Mouse (Mus musculus) left cerebral cortex, adult 11 months (tissue): ENCODE data around the gene Evx2.

Source experiments
- DNase-seq: peaks from one replicate; pipeline ENCODE4 v3.0.0; 2022; ENCODE audit warnings: low spot score

Gene Evx2

DNA sequence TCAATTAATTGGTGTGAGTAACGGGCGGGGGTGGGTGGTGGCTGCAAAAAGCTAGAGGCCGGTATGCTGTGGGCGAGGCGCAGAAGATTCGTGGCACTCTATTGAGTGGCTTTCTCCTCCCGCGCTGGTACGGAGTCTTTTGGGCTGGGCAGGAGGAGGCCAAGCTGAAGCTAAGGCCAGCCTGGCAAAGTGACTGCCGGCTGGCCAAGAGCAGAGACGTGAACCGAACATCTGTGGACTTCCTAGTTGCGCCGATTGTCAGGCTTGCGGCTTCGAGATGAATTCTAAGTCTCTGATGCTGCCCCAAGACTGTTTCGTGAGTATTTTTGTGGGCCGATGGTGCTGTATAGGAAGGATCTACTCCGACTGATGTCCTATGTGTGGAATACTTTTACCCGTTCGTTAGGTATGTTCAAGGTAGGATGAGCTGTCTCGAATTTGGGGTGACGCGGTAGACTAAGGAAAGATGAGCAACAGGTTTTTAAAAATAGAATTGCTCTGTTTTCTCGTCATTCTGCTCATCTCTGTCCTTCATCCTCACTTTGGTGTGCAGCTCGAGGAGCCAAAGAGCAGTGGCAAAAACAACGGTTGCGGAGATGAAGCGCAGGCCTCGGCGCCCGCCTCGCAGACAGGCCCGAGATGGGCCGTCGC is 8.0 kb upstream of the Evx2 start:
- no peak for DNase-seq

DNA sequence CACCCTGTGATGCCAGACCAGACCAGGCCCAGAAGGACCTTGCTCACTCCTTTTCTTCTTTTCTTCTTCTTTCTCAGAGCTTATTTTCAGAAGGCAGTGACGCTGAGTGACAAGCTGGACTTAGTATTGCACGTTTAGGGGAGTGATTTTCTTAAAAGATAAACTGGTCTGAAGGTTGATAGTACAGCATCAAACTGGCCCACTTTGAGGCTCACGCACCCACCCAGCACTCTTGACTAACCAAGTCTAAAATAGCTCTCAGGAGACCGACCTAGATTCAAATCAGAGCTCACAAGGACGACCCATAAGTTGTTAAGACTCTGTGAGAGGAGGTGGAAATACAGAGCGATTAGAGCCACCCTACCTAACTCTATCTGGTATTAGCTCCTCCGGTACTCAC is 7.1 kb upstream of the Evx2 start:
- DNase-seq, result no peak

- no peak for DNase-seq
Measured at GRCm38 (mm10) chr2:74663291-74663925, 4.1 kb upstream of the Evx2 start.

- DNase-seq, result no peak
Measured at GRCm38 (mm10) chr2:74661685-74662084, 2.3 kb upstream of the Evx2 start.

GRCm38 (mm10) chr2:74660421-74661375 is 1.3 kb upstream of the Evx2 start:
- DNase-seq, result no peak

GRCm38 (mm10) chr2:74658667-74659371 is 538 bp downstream of the Evx2 start:
- DNase-seq, result no peak

DNA sequence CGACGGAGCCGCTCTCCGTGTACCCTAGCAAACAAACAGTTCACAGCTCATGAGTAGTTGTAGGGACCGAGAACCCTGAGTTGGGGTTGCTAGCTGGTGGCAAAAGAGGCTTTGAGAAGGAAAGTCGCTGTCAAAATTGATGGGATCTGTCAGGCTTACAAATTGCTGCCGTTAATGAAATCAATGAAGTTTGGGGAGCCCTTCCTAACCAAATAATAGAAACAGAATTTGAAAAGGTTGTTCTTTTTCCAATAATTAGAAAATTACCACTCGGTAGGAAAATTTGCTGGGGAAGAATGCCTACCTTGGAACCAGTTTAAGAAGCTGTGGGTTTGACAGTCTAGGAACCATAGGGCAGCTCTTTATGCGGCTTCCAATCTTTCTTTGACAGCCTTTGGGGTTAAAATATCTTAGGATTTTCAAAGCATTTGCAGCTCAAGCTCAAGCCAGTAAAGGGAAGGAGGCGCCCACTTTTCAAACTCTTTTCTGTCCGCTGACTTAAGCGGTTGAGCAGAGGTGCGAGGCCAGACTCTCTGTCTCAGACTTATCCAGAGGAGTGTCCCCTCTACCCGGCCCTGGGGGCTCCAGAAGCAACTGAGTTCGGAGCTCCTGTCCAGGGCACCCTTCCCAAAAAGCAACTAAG is 1.2 kb downstream of the Evx2 start:
- DNase-seq, result no peak

DNA sequence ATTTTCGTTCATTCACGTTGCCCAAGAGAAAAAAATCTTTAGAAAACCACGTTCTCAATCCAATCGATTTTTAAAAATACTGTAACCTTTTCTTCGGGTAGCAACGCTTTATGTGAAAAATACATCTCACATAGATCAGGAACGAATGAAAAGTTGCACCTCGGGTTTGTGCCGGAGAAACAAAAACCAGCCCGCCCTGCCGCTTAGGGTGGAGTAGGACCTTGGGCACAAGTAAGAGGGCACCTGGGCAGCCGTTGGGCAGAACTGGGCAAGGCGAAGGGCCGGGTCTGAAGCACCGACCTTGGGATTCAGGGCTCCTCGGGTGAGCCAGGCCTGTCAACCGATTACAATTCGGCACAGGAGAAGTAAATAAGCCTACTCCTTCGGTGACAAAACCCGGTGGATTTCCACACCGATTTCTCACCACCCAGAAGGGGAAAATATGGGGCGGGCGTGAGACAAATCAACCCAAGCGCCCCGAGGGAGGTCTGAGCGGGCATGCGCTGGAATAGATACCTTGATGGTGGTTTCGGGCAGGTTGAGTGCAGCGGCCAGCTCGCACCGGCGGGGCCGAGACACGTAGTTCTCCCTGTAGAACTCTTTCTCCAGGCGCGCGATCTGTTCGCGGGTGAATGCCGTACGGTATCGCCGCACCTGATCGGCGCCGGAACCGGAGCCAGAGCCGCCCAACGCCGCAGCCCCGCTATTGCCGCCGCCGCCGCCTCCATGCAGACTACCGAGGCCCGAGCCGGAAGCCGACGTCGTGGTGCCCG is 1.9 kb downstream of the Evx2 start:
- no peak for DNase-seq

GRCm38 (mm10) chr2:74656632-74657021 is 2.7 kb downstream of the Evx2 start:
- DNase-seq, result no peak

GRCm38 (mm10) chr2:74655821-74656631 is 3.3 kb downstream of the Evx2 start:
- no peak for DNase-seq

DNA sequence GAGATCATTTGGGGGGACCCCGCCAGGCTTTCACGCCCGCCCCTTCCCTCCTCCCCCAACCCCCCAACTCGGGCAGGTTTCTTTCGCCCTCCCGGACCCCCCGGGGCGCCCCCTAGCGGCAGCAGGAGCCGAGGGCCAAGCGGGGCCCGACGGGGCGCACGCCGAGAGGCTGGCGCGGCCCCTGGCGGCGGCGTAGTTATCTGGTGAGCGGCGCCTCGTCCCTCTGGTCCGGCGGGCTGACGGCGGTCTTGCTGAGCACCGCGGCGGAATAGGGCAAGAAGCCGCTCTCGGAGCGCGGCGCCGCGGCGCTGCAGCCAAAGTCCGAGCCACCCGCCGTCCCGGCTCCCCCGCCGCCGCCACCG is 4.0 kb downstream of the Evx2 start:
- DNase-seq, result no peak

DNA sequence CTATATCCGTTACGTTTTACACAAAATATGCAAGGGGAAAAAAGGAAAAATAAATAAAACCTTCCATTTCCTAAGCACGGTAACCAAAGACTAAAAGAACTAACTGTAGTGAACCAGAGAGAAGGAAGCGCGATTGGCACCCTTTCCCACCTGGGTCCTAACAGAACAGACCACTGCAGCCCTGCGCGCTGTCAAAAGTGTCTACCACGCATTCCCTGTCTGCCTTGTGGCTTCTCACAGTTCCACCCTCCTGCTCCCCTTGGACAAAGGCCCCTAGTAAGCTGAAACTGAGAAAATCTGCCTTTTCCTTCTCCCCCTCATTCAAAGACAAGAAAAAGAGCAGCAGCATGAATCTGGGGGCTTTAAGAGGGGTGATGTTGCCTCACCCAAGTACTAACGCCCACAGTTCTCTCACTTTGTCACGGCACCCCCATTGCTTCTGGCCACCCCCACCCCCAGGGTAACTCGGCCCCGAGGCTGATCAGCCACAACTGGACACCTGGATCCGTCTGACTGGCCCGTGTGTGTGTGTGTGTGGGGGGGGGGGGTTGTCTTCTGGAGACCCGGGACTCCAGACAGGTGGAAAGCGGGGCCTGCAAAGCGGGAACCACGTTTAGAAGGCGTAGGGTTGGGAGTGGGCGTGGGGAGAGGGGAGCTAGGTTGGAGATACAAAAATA is 4.5 kb downstream of the Evx2 start:
- no peak for DNase-seq

DNA sequence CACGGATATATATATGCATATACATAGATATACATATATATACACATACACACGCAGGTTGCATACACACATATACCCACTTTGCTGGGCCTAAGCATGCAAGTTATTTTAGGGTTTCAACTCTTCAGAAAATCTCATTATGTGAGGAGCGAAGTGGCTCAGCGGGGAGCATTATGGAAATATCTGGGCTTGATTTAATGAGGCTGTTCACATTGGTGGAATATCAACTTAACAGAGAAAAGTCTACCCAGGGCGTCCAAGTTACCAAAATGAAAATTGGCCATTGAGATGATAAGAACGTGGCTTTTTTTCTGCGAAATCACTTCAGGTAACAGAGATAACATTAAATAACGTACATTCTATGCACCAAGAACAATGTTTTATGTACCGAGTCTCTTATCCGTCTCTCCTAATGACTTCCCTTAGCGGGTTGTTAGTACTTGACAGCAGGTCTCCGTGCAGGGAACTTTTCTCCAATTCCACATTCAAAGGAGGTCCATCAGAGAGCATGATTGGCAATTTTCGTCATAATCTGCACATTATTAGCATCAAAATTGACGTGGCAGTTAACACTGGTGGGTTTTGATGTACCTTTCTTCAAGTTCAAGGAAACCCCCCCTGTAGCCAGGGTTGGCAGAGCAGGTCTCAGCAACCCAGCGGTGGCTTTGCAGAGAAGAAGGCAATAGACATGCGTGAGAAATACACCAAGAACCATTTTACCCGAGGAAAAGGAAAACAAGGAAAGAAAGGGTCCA is 5.4 kb downstream of the Evx2 start:
- no peak for DNase-seq

- no peak for DNase-seq
Measured at GRCm38 (mm10) chr2:74652996-74653340, 6.4 kb downstream of the Evx2 start.

- no peak for DNase-seq
Measured at GRCm38 (mm10) chr2:74647082-74647864, 12.1 kb downstream of the Evx2 start.

- no peak for DNase-seq
Measured at GRCm38 (mm10) chr2:74645631-74646030, 13.7 kb downstream of the Evx2 start.

DNA sequence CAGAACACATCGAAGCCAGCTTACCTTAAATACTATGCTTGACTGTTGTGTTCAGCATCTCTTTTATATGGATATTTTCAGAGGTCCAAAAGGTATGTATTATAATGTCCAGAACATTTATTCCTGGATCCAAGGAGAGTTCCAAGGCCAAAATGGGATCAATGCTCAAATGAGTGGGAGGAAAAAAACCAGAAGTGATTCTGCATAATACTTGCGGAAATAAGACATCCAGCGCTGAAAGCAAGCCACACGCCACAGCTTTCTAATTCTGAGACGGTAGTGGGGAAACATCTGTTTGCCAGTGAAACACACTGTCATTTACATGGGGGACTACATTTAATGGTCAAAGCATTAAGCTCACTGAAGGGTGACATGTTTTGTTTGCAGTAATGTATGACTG is 16.9 kb downstream of the Evx2 start:
- DNase-seq, result no peak

- no peak for DNase-seq
Measured at GRCm38 (mm10) chr2:74635412-74635811, 23.9 kb downstream of the Evx2 start.
